Mouse (Mus musculus) WW6 (cell line): ENCODE measurements around the gene Ltc4s.

ENCODE experiments used
- DNase-seq: peaks from one replicate; pipeline ENCODE4 v3.0.0-alpha.2; 2013; ENCODE audit warnings: low read depth, low spot score

The Ltc4s gene

GRCm38 (mm10) chr11:50248473-50249171 is 10.2 kb upstream of the Ltc4s start:
- DNase-seq, result no peak

GRCm38 (mm10) chr11:50245269-50245668 is 6.9 kb upstream of the Ltc4s start:
- DNase-seq, result no peak

- DNase-seq, result no peak
Observed at GRCm38 (mm10) chr11:50243926-50244325, 5.5 kb upstream of the Ltc4s start.

- DNase-seq, result no peak
Observed at GRCm38 (mm10) chr11:50240235-50240911, 2.0 kb upstream of the Ltc4s start.

GRCm38 (mm10) chr11:50238821-50239791 is 690 bp upstream of the Ltc4s start:
- DNase-seq, result no peak

GRCm38 (mm10) chr11:50236937-50237835 is 1.2 kb downstream of the Ltc4s start:
- DNase-seq, result no peak

GRCm38 (mm10) chr11:50236540-50236936 is 1.9 kb downstream of the Ltc4s start:
- DNase-seq, result peak; percentile 89

GRCm38 (mm10) chr11:50234606-50235005 is 3.8 kb downstream of the Ltc4s start:
- DNase-seq, result no peak

GRCm38 (mm10) chr11:50233993-50234392 is 4.4 kb downstream of the Ltc4s start:
- DNase-seq, result no peak

GRCm38 (mm10) chr11:50233022-50233421 is 5.4 kb downstream of the Ltc4s start:
- no peak for DNase-seq

- no peak for DNase-seq
Observed at GRCm38 (mm10) chr11:50231411-50231810, 7.0 kb downstream of the Ltc4s start.

GRCm38 (mm10) chr11:50230481-50231304 is 7.7 kb downstream of the Ltc4s start:
- DNase-seq, result no peak

GRCm38 (mm10) chr11:50229252-50229910 is 9.0 kb downstream of the Ltc4s start:
- no peak for DNase-seq

GRCm38 (mm10) chr11:50228772-50229171 is 9.6 kb downstream of the Ltc4s start:
- DNase-seq, result no peak

GRCm38 (mm10) chr11:50227736-50228135 is 10.7 kb downstream of the Ltc4s start:
- no peak for DNase-seq

GRCm38 (mm10) chr11:50227226-50227625 is 11.2 kb downstream of the Ltc4s start:
- no peak for DNase-seq

GRCm38 (mm10) chr11:50226406-50226805 is 12.0 kb downstream of the Ltc4s start:
- no peak for DNase-seq

- DNase-seq, result no peak
Observed at GRCm38 (mm10) chr11:50225611-50226378, 12.6 kb downstream of the Ltc4s start.
